Mouse (Mus musculus): ENCODE results near the gene Traf3ip1.

DNA sequence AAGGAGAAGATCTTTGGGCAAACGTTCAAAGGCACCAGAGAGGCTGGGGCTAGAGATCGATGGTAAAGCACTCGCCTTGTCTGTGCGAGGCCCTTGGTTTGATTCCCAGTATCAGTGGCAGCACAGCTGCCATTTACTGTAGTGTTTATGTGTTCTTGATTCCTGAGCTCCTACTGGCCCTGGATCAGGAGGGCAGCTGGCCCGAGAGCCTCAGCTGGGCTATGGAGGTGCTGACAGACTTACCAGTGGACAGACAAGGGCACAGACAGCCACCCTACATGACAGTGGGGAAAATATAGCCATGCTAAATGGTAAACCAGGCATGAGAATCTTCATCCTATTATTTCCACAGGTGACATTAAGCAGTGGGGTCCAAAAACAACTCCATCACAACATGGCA is 43.6 kb upstream of the Traf3ip1 start:
- TF ChIP-seq CTCF (IDR thresholded peaks at IDR 0.05; ENCODE audit: borderline replicate concordance, insufficient read depth, low read length): no peak
- TF ChIP-seq POLR2A (IDR thresholded peaks at IDR 0.05; ENCODE audit: low read depth, low read length): no peak
